Mouse (Mus musculus): ENCODE results near the gene Rnf180. TPM values are rescaled to one million over a fixed set of nuclear protein-coding genes. Genes with fewer than 3 reads are reported as not detected.
"Not testable (repeated sequence)": the region's sequence is repeated elsewhere in the genome, so short reads cannot be mapped to it uniquely, and the experiment has no call there.

Rnf180 gene
- polyA plus RNA-seq (2017; shearing (Covaris generic)) = not detected

- no peak for ATAC-seq
These were observed at the start of gene Rnf180 for GRCm38 (mm10) chr13:105294715-105295114. Gene Rnf180 (minus strand): TSS chr13:105294815.

- ATAC-seq = no peak
These were observed 36.8 kb upstream of the Rnf180 start for GRCm38 (mm10) chr13:105331199-105331968.

- ATAC-seq = no peak
These were observed 32.3 kb upstream of the Rnf180 start for GRCm38 (mm10) chr13:105326946-105327345.

GRCm38 (mm10) chr13:105316926-105317325 lies 22.3 kb upstream of the Rnf180 start:
- no peak for ATAC-seq

- ATAC-seq = no peak
These were observed 21.4 kb upstream of the Rnf180 start for GRCm38 (mm10) chr13:105316009-105316408.

GRCm38 (mm10) chr13:105312763-105313162 lies 18.1 kb upstream of the Rnf180 start:
- ATAC-seq = no peak

- not testable (repeated sequence) for ATAC-seq
These were observed 15.9 kb upstream of the Rnf180 start for GRCm38 (mm10) chr13:105310562-105310961.

GRCm38 (mm10) chr13:105305513-105305912 lies 10.9 kb upstream of the Rnf180 start:
- no peak for ATAC-seq

- no peak for ATAC-seq
These were observed 9.4 kb upstream of the Rnf180 start for GRCm38 (mm10) chr13:105304054-105304453.

GRCm38 (mm10) chr13:105300009-105300346 lies 5.4 kb upstream of the Rnf180 start:
- no peak for ATAC-seq

GRCm38 (mm10) chr13:105299162-105300008 lies 4.8 kb upstream of the Rnf180 start:
- no peak for ATAC-seq

- no peak for ATAC-seq
These were observed 591 bp downstream of the Rnf180 start for GRCm38 (mm10) chr13:105293781-105294667.

GRCm38 (mm10) chr13:105291816-105292215 lies 2.8 kb downstream of the Rnf180 start:
- ATAC-seq = no peak

GRCm38 (mm10) chr13:105290594-105290993 lies 4.0 kb downstream of the Rnf180 start:
- no peak for ATAC-seq

GRCm38 (mm10) chr13:105290021-105290420 lies 4.6 kb downstream of the Rnf180 start:
- no peak for ATAC-seq

GRCm38 (mm10) chr13:105279397-105280018 lies 15.1 kb downstream of the Rnf180 start:
- ATAC-seq = no peak

GRCm38 (mm10) chr13:105270394-105271094 lies 24.1 kb downstream of the Rnf180 start:
- ATAC-seq = no peak

- no peak for ATAC-seq
These were observed 27.2 kb downstream of the Rnf180 start for GRCm38 (mm10) chr13:105267464-105267863.

GRCm38 (mm10) chr13:105266746-105267145 lies 27.9 kb downstream of the Rnf180 start:
- no peak for ATAC-seq

- ATAC-seq = no peak
These were observed 37.7 kb downstream of the Rnf180 start for GRCm38 (mm10) chr13:105256757-105257433.

- no peak for ATAC-seq
These were observed 43.8 kb downstream of the Rnf180 start for GRCm38 (mm10) chr13:105250767-105251166.

Data from CD4-positive, CD25-positive, alpha-beta regulatory T cell, adult 4 months (primary cell).